Mouse (Mus musculus) thymus, adult 2 months (tissue): ENCODE measurements around the gene Hoxc10.

Experiments
- CTCF ChIP-seq: fragments of 200-500 bp; IDR thresholded peaks from 2 replicates; pipeline ENCODE4 v1.5.1; 2012; ENCODE audit warnings: mild to moderate bottlenecking, control low read depth, low read length, moderate library complexity, borderline replicate concordance; ENCODE audit not compliant: control insufficient read depth, poor library complexity, insufficient read depth; ENCODE audit errors: extremely low read depth
- POLR2A ChIP-seq: fragments of 200-500 bp; IDR thresholded peaks from 2 replicates; pipeline ENCODE4 v1.6.1; 2012; ENCODE audit warnings: mild to moderate bottlenecking, low read length, control low read depth, moderate library complexity; ENCODE audit not compliant: control insufficient read depth, poor library complexity, insufficient read depth; ENCODE audit errors: extremely low read depth

- TF ChIP-seq CTCF (no peak), POLR2A (no peak)
Observed at GRCm38 (mm10) chr15:102979936-102980335, 13.3 kb downstream of the Hoxc10 start.
